Mouse (Mus musculus): ENCODE measurements around the gene Cyp51.
"Not testable (repeated sequence)": the region's sequence is repeated elsewhere in the genome, so short reads cannot be mapped to it uniquely, and the experiment has no call there.

The Cyp51 gene

DNA sequence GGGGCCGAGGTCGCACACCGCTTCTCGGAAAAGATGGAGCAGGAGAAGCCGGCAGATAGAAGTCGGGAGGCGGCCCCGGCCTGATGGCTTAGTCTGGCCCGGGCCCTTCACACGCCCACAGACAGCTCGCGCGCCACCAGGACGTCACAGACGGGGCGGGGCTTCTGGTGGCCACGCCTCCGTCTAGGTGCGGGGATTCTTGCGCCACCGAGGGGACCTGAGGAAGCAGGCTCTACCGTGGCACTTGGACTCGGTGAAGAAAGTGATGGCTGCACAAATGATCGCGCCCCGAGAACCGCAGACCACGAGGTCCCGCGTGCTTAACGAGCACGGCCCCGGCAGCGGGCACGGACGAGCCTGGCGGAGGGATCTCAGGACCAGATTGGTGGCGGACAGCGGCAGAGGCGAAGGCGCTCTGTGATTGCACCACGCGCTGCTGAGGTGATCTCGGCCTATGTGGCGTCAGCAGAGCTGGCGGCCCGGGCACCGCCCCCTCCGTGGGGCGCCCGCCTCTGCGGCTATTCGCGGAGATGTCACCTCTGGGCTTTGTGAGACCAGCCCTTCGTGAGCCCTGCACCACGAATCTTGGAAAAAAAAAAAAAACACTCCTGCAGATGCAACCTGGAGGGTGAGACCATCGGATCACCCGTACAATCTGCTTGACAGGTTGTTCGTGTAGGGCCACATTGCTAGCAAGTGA, at the start of gene Cyp51:
Gene Cyp51, minus strand, starts transcription at position 406 of the 700 bp plus-strand sequence.
- in situ Hi-C loops (cut with MseI, MboI): no loop called here

DNA sequence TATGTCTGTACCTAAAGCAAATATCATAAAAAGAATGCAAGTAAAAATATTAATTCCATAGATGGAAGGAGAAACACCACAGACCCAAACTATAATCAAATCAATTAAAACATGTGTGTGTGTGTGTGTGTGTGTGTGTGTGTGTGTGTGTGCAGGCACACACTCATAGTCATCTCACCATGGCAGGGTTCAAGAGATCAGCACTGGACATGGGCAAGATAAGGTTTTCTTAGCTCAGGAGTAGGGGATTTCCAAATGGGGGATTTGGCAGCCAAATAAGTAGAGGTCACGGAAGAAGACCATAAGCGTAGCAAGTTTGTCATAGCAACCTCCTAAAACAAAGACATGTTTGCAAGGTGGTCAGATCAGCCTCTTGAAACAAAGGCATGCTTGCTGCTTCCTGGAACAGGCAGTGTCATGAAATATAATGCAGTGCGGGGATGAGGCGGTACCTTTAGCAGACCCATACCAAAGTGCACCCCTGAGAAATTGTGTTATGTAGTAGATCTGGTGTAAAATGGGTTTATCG, 8.1 kb upstream of the Cyp51 start:
- in situ Hi-C loops (cut with MseI, MboI): no loop called here

DNA sequence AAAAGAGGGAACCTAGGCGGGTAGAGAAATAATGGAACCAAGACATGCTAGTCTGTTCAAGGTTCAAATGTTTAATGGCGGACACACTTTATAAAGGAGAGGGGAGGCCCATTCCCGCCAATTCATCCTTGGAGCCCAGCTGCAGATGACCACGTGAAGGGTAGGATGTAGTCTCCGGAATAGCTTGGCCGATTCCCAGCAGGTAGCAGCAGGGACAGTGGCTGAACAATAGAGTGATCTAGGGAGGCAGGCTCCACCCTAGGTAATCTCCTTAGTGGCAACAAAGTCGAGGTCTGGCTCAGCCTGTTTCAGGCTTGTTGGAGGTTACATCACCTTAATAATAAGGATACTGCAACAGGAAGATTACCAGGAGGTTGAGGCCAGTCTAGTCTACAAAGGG, 2.5 kb upstream of the Cyp51 start:
- in situ Hi-C loops (cut with MseI, MboI): not testable (repeated sequence)

GRCm38 (mm10) chr5:4105651-4106186, 1.2 kb upstream of the Cyp51 start:
- in situ Hi-C loops (cut with MseI, MboI): no loop called here

GRCm38 (mm10) chr5:4103626-4104340, 763 bp downstream of the Cyp51 start:
- in situ Hi-C loops (cut with MseI, MboI): no loop called here

DNA sequence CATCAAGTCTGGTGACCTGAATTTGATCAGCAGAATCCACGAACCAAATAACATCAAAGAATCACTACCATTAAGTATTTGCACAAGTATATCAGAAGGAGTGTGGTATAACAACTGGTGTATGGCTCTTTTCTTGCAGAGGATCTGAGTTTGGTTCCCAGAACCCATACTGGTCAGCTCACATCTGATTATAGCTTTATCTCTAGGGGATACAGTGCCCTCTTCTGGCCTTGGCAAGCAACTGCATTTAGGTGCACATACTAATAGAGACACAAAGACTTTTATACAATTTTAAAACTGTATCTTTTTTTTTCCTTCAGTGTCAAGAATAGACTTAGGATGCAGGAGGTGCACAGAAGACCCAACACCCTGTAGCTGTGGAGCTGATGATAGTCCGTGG, 2.8 kb downstream of the Cyp51 start:
- in situ Hi-C loops (cut with MseI, MboI): no loop called here

DNA sequence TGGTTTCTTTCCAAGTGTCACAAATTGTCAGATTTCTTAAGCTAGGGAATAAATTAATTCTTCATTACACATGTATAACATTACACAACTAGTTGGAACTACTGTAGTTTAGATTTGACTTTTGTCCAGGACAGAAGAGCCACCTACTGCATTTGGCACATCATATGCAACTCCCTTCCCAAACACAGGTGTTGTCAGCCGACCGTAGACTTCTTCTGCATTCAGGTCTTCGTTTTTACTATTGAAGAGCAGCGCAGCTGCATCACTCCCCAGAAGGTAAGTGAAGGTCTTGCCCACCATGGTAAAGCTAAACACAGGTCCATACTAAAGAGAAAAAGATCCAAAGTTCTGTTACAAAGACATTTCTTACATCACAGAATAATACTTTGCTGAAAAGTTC, 3.5 kb downstream of the Cyp51 start:
- in situ Hi-C loops (cut with MseI, MboI): no loop called here

- in situ Hi-C loops (cut with MseI, MboI): no loop called here
Observed at GRCm38 (mm10) chr5:4094471-4094870, 10.1 kb downstream of the Cyp51 start.

DNA sequence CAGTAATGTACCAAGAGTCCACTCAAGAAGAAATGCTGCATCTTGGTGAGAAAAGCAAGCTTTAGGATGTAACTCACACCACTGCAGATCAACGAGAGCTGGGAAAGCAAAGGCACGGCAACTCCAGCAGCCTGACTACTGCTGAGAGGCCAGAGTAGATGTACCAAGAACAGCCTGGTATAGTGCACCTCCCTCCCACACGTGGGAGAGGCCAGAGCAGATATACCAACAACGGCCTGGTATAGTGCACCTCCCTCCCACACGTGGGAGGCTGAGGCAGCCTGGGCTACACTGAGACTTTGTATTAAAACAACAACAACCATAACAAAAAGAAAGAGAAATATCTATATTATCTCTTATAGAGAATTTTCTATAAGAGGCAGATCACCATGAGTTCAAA, 16.4 kb downstream of the Cyp51 start:
- in situ Hi-C loops (cut with MseI, MboI): no loop called here

- in situ Hi-C loops (cut with MseI, MboI): no loop called here
Observed at GRCm38 (mm10) chr5:4086309-4086708, 18.2 kb downstream of the Cyp51 start.

GRCm38 (mm10) chr5:4084948-4085347, 19.6 kb downstream of the Cyp51 start:
- in situ Hi-C loops (cut with MseI, MboI): no loop called here

DNA sequence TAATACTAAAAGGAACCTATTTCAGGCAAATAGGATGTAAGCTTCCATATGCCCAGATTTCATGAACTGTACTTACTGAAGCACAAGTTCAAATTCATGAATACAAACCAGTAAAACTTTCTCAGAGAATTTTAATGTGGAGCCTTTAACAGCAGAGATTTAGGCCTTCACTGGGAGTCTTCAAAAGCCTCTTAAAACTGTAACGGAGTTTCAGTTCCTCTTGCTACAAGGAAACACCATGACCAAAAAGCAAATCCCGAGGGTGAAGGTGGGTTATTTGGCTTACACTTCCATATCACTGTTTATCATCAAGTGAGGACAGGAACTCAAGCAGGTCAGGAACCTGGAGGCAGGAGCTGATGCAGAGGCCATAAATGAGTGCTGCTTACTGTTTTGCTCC, 23.0 kb downstream of the Cyp51 start:
- in situ Hi-C loops (cut with MseI, MboI): no loop called here

GRCm38 (mm10) chr5:4080861-4081260, 23.7 kb downstream of the Cyp51 start:
- in situ Hi-C loops (cut with MseI, MboI): no loop called here

GRCm38 (mm10) chr5:4079086-4079485, 25.5 kb downstream of the Cyp51 start:
- in situ Hi-C loops (cut with MseI, MboI): no loop called here

- in situ Hi-C loops (cut with MseI, MboI): no loop called here
Observed at GRCm38 (mm10) chr5:4067203-4067602, 37.3 kb downstream of the Cyp51 start.

- in situ Hi-C loops (cut with MseI, MboI): no loop called here
Observed at GRCm38 (mm10) chr5:4066476-4067115, 38.0 kb downstream of the Cyp51 start.

- in situ Hi-C loops (cut with MseI, MboI): no loop called here
Observed at GRCm38 (mm10) chr5:4060313-4060712, 44.2 kb downstream of the Cyp51 start.

GRCm38 (mm10) chr5:4040922-4041321, 63.6 kb downstream of the Cyp51 start:
- in situ Hi-C loops (cut with MseI, MboI): no loop called here

DNA sequence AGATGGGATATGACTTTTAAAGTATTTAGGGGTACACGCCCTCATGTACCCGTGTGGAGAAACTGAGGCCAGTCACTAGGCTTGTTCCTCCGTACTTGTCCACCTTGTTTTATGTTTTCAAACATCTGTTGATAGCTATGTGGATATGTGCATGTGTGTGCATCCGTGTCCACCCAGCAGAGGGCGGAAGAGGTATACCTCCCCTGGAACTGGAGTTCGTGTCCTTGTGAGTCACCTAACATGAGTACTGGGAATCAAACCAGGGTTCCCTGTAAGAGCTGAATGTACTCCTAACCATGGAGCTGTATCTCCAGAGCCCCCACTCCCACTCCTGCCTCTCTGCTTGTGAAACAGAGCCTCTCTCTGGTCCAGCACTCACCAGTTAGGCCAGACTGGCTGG, 64.2 kb downstream of the Cyp51 start:
- in situ Hi-C loops (cut with MseI, MboI): no loop called here

DNA sequence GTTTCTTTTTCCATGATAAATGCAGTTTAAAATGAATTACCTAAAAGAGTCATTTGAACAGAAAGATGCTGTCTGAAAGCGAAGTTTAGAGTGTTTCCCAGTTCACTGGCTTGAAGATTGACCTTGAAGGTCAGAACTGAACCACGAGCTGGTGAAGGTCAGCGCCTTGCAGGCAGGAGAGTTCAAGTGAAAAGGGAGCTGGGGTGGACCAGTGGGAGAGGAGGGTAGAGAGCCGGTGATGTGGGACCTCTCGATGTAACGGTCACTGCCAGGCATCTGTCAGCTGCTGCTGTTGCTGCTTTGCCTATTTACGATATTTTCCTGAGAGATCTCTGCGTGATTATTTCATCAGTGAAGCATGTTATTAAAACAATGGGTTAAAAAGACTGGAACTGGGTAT, 65.2 kb downstream of the Cyp51 start:
- in situ Hi-C loops (cut with MseI, MboI): no loop called here

DNA sequence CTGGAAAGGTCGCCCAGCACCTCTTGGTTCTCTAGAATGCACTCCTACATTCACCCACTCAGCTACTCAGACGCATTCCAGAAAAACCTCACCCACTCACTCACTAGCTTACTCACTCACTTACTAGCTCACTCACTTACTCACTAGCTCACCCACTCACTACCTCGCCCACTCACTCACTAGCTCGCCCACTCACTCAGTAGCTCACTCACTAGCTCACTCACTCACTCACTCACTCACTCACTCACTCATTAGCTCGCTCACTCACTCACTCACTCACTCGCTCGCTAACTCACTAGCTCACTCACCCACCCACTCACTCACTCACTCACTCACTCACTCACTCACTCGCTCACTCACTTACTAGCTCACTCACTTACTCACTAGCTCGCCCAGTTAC, 67.9 kb downstream of the Cyp51 start:
- in situ Hi-C loops (cut with MseI, MboI): no loop called here

GRCm38 (mm10) chr5:4031846-4032245, 72.7 kb downstream of the Cyp51 start:
- in situ Hi-C loops (cut with MseI, MboI): no loop called here

All from mouse trophoblast stem cell (cell line).